Mouse (Mus musculus): ENCODE measurements around the gene Spred2. TPM values are rescaled to one million over a fixed set of nuclear protein-coding genes. Genes with fewer than 3 reads are reported as not detected.
"Not testable (repeated sequence)": the region's sequence is repeated elsewhere in the genome, so short reads cannot be mapped to it uniquely, and the experiment has no call there.

Spred2 gene
- polyA plus RNA-seq, 2 experiments = 8.5 to 25.4 TPM

DNA sequence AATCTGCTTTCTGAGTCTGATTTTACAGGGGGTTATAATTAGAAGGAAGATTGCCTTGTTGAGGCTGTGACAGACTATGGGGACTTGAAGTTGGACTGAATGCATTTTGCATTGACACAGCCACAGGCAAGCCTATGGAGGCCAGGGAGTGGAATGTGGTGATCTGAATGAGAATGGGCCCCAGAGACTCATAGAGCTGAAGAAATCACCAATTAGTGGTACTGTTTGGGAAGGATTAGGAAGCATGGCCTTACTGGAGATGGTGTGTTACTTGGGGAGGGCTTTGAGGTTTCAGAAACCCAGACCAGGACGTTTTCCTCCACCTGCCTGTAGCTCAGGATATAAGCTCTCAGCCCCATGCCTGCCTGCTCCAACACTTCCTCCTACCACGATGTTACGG lies 135.6 kb downstream of the Spred2 start:
- peaks cover 50% of the 10 kb centered on the region for H3K36me3 ChIP-seq (ENCODE audit: control insufficient read depth, insufficient read depth, low read length)
- no peak overlapping the region for H3K4me2 ChIP-seq (replicated peaks; ENCODE audit: low read depth, low read length, severe bottlenecking)
- no peak overlapping the region for H3K4me3 ChIP-seq (replicated peaks; ENCODE audit: low read length)
- H3K9me3 ChIP-seq (ENCODE audit: control insufficient read depth, low read length) = no peaks in the 10 kb centered on the region
- no peaks in the 10 kb centered on the region for H3K27me3 ChIP-seq (ENCODE audit: control insufficient read depth, insufficient read depth, low read length)
- H3K27ac ChIP-seq (replicated peaks; ENCODE audit: low read depth, low read length) = no peak overlapping the region
- ATAC-seq (ENCODE audit: low FRiP score, low read depth) = no peak
- 86% methylated on average over 3 of the region's 3 CpGs for WGBS
- DNase-seq (ENCODE audit: low spot score) = no peak
- H3K4me1 ChIP-seq (ENCODE audit: control insufficient read depth, insufficient read depth, low read length) = no peaks in the 10 kb centered on the region
- H3K9ac ChIP-seq (ENCODE audit: low read depth, low read length, severe bottlenecking) = no peak overlapping the region
- TF ChIP-seq POLR2A (IDR thresholded peaks at IDR 0.05; ENCODE audit: borderline replicate concordance, extremely low read depth, insufficient read depth, insufficient read length) = no peak

DNA sequence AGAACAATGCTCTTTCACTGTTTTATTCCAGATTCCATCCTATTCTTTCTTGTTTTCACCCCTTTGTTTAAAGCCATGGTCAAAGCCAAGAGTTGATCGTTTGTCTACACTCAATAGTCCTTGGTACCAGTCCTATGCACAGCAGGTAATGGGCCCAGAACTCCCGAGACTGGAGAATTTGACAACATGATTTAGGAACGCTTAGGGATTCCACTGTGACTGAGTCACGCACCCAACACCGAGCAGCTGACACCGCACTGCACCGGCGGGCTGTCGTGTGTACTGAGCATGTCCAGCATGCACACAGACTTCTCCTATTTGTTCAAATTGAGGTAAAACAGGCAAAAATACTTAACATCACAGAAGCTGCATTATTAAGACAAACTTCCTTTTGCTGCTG lies 138.6 kb downstream of the Spred2 start:
- 85% methylated on average over 9 of the region's 9 CpGs for WGBS
- peaks cover 53% of the 10 kb centered on the region for H3K36me3 ChIP-seq (ENCODE audit: control insufficient read depth, insufficient read depth, low read length)
- ATAC-seq (ENCODE audit: low FRiP score, low read depth); H3K4me2 ChIP-seq (replicated peaks; ENCODE audit: low read depth, low read length, severe bottlenecking); H3K4me3 ChIP-seq (replicated peaks; ENCODE audit: low read length); H3K27me3 ChIP-seq (ENCODE audit: control insufficient read depth, insufficient read depth, low read length); H3K27ac ChIP-seq (replicated peaks; ENCODE audit: low read depth, low read length); DNase-seq (ENCODE audit: low spot score); H3K9ac ChIP-seq (ENCODE audit: low read depth, low read length, severe bottlenecking); H3K4me1 ChIP-seq (ENCODE audit: control insufficient read depth, insufficient read depth, low read length); H3K9me3 ChIP-seq (ENCODE audit: control insufficient read depth, low read length): not testable (repeated sequence)

DNA sequence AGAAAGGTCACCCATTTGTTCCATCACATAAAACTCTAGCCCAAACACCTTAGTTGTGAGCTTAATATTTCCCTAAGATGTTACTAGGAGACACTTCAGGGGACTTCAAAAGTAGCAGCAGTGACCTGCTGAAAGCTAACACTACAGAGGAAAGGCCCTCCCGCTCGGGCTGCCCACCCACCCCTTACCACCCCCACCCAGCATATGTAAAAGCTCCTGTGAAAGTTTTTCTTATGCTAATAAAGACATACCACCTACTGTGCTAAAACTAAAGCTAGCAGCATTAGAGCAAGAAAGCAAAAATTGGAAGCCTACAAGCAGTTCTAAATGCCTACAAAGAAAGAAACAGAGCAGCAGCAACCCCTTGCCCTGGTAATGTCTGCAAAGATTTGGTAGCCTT lies 139.9 kb downstream of the Spred2 start:
- H3K4me1 ChIP-seq (ENCODE audit: control insufficient read depth, insufficient read depth, low read length); H3K4me3 ChIP-seq (replicated peaks; ENCODE audit: low read length); H3K4me2 ChIP-seq (replicated peaks; ENCODE audit: low read depth, low read length, severe bottlenecking); H3K27ac ChIP-seq (replicated peaks; ENCODE audit: low read depth, low read length); DNase-seq (ENCODE audit: low spot score); H3K9me3 ChIP-seq (ENCODE audit: control insufficient read depth, low read length); H3K9ac ChIP-seq (ENCODE audit: low read depth, low read length, severe bottlenecking); ATAC-seq (ENCODE audit: low FRiP score, low read depth); H3K27me3 ChIP-seq (ENCODE audit: control insufficient read depth, insufficient read depth, low read length): not testable (repeated sequence)
- peaks cover 51% of the 10 kb centered on the region for H3K36me3 ChIP-seq (ENCODE audit: control insufficient read depth, insufficient read depth, low read length)
- WGBS = 42% methylated on average over 2 of the region's 2 CpGs

GRCm38 (mm10) chr11:20064926-20065325 lies 140.8 kb downstream of the Spred2 start:
- no peak for ATAC-seq (ENCODE audit: low FRiP score, low read depth)
- 87% methylated on average over 2 of the region's 2 CpGs for WGBS
- no peaks in the 10 kb centered on the region for H3K27me3 ChIP-seq (ENCODE audit: control insufficient read depth, insufficient read depth, low read length)
- no peak for TF ChIP-seq POLR2A (IDR thresholded peaks at IDR 0.05; ENCODE audit: borderline replicate concordance, extremely low read depth, insufficient read depth, insufficient read length)
- no peak overlapping the region for H3K9ac ChIP-seq (ENCODE audit: low read depth, low read length, severe bottlenecking)
- no peaks in the 10 kb centered on the region for H3K9me3 ChIP-seq (ENCODE audit: control insufficient read depth, low read length)
- no peak overlapping the region for H3K4me2 ChIP-seq (replicated peaks; ENCODE audit: low read depth, low read length, severe bottlenecking)
- DNase-seq (ENCODE audit: low spot score) = no peak
- peaks cover 3% of the 10 kb centered on the region; the same call in 1 of the 2 replicates for H3K4me1 ChIP-seq (ENCODE audit: control insufficient read depth, insufficient read depth, low read length)
- H3K27ac ChIP-seq (replicated peaks; ENCODE audit: low read depth, low read length) = no peak overlapping the region
- peaks cover 47% of the 10 kb centered on the region for H3K36me3 ChIP-seq (ENCODE audit: control insufficient read depth, insufficient read depth, low read length)
- no peak overlapping the region for H3K4me3 ChIP-seq (replicated peaks; ENCODE audit: low read length)

- no peak for TF ChIP-seq POLR2A (IDR thresholded peaks at IDR 0.05; ENCODE audit: borderline replicate concordance, extremely low read depth, insufficient read depth, insufficient read length)
- no peak overlapping the region for H3K4me3 ChIP-seq (replicated peaks; ENCODE audit: low read length)
- DNase-seq (ENCODE audit: low spot score) (no peak), ATAC-seq (ENCODE audit: low FRiP score, low read depth) (no peak)
- no peak overlapping the region for H3K4me2 ChIP-seq (replicated peaks; ENCODE audit: low read depth, low read length, severe bottlenecking)
- H3K27me3 ChIP-seq (ENCODE audit: control insufficient read depth, insufficient read depth, low read length) = no peaks in the 10 kb centered on the region
- WGBS = 73% methylated on average over 1 of the region's 1 CpGs
- H3K9me3 ChIP-seq (ENCODE audit: control insufficient read depth, low read length) = no peaks in the 10 kb centered on the region
- peaks cover 3% of the 10 kb centered on the region; the same call in 1 of the 2 replicates for H3K4me1 ChIP-seq (ENCODE audit: control insufficient read depth, insufficient read depth, low read length)
- no peak overlapping the region for H3K9ac ChIP-seq (ENCODE audit: low read depth, low read length, severe bottlenecking)
- no peak overlapping the region for H3K27ac ChIP-seq (replicated peaks; ENCODE audit: low read depth, low read length)
- peaks cover 45% of the 10 kb centered on the region for H3K36me3 ChIP-seq (ENCODE audit: control insufficient read depth, insufficient read depth, low read length)
These were observed 141.9 kb downstream of the Spred2 start for GRCm38 (mm10) chr11:20066106-20066505.

GRCm38 (mm10) chr11:20067521-20067920 lies 143.3 kb downstream of the Spred2 start:
- Histone ChIP-seq H3K9ac (ENCODE audit: low read depth, low read length, severe bottlenecking) (no peak overlapping the region), H3K4me2 (replicated peaks; ENCODE audit: low read depth, low read length, severe bottlenecking) (no peak overlapping the region), H3K4me1 (ENCODE audit: control insufficient read depth, insufficient read depth, low read length) (peaks cover 3% of the 10 kb centered on the region; the same call in 1 of the 2 replicates), H3K27ac (replicated peaks; ENCODE audit: low read depth, low read length) (no peak overlapping the region), H3K4me3 (replicated peaks; ENCODE audit: low read length) (no peak overlapping the region), H3K9me3 (ENCODE audit: control insufficient read depth, low read length) (no peaks in the 10 kb centered on the region), H3K36me3 (ENCODE audit: control insufficient read depth, insufficient read depth, low read length) (peaks cover 49% of the 10 kb centered on the region), H3K27me3 (ENCODE audit: control insufficient read depth, insufficient read depth, low read length) (no peaks in the 10 kb centered on the region)
- 73% methylated on average over 1 of the region's 1 CpGs for WGBS
- ATAC-seq (ENCODE audit: low FRiP score, low read depth) (no peak), DNase-seq (ENCODE audit: low spot score) (no peak)
- TF ChIP-seq POLR2A (IDR thresholded peaks at IDR 0.05; ENCODE audit: borderline replicate concordance, extremely low read depth, insufficient read depth, insufficient read length) = no peak

Measured in limb, embryonic 14.5 days (tissue).